Mouse (Mus musculus) heart, embryonic 10.5 days (tissue): Measurements from ENCODE around the gene Klf12. TPM values are rescaled to one million over a fixed set of nuclear protein-coding genes. Genes with fewer than 3 reads are reported as not detected.

Experiments
- DNase-seq: peaks from one replicate; pipeline ENCODE4 v3.0.0-alpha.2; 2017; ENCODE audit warnings: low spot score
- H3K27ac ChIP-seq: fragments of 300-500 bp; sonication (generic); 2 replicates; pipeline ENCODE4 v1.5.1; 2016; ENCODE audit warnings: mild to moderate bottlenecking
- H3K27me3 ChIP-seq: fragments of 300-500 bp; sonication (generic); 2 replicates; pipeline ENCODE4 v1.6.1; 2016; ENCODE audit warnings: mild to moderate bottlenecking; ENCODE audit not compliant: poor library complexity, insufficient read depth, severe bottlenecking
- H3K36me3 ChIP-seq: fragments of 300-500 bp; sonication (generic); 2 replicates; pipeline ENCODE4 v1.6.1; 2016; ENCODE audit warnings: mild to moderate bottlenecking, moderate library complexity
- H3K4me1 ChIP-seq: fragments of 300-500 bp; sonication (generic); 2 replicates; pipeline ENCODE4 v1.6.1; 2016; ENCODE audit warnings: mild to moderate bottlenecking
- H3K4me3 ChIP-seq: fragments of 300-500 bp; sonication (generic); 2 replicates; pipeline ENCODE4 v1.5.1; 2016; ENCODE audit warnings: mild to moderate bottlenecking, moderate library complexity
- H3K9me3 ChIP-seq: fragments of 300-500 bp; sonication (generic); 2 replicates; pipeline ENCODE4 v1.6.1; 2016; ENCODE audit warnings: mild to moderate bottlenecking, moderate library complexity
- WGBS: fragments of 180-500 bp; shearing (Covaris S2); methylation state at CpG from one replicate; pipeline ENCODE4 v1.1.7; 2016; 5-methylcytosine and 5-hydroxymethylcytosine counted together
- polyA plus RNA-seq: library from polyadenylated mRNA; unstranded; fragments of >200 nt; fragmentation: Nextera tagmentation; extraction: Ambion mirVana; gene quantifications from 2 replicates; pipeline ENCODE4 v1.2.1, GENCODE M21; 2016

Klf12 gene
- polyA plus RNA-seq, 1 experiment from 2014 or later, result 8.4 TPM

DNA sequence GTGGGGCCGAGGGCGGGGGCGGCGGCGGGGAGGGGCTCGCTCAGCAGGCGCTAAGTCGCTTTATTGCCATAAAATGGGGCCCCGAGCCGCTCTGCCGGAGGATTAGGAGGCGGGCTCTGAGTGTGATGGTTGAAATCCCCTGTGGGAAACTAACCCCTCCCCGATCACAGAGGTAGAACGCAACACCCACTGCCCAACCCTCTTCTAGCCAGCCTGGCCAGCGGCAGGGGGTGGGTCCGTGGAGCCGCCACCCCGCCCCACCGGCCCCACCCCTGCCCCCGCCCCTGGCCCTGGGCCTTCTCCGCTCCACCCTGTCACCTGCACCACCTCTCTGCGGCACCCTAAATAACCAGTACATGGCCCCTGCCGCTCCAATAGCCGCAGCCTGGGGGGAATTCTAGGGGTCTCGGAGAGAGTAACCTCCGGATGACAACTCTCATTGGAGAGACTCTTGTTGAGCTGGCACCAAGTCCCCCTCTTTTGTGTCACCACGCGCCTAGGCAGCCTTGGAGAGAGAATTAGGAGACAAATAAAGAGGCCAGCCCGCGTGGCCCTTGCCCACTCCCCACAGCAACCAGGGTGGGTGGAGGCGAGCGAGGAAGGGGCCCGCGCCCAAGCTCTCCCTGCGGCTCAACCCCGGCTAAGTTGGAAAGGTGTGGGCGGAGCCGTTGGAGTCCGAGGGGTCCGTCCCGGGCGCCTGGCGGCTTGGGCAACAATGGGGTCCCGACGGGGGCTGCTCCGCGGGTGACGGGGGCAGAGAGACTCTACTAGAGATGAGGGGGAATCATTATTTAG lies 579 bp upstream of the Klf12 start:
- under 1% methylated on average over 45 of the region's 48 CpGs for WGBS
- no peaks in the 10 kb centered on the region for H3K9me3 ChIP-seq
- H3K27ac ChIP-seq, result peak overlapping the region; percentile 90
- no peaks in the 10 kb centered on the region for H3K36me3 ChIP-seq
- peaks cover 16% of the 10 kb centered on the region; the same call in 1 of the 2 replicates for H3K4me1 ChIP-seq
- H3K4me3 ChIP-seq, result peak overlapping the region; percentile 79
- H3K27me3 ChIP-seq, result 0 out of 2 replicates have a peak, but pooled peaks cover 4% of the 10 kb centered on the region
- DNase-seq, result peak; percentile 89

DNA sequence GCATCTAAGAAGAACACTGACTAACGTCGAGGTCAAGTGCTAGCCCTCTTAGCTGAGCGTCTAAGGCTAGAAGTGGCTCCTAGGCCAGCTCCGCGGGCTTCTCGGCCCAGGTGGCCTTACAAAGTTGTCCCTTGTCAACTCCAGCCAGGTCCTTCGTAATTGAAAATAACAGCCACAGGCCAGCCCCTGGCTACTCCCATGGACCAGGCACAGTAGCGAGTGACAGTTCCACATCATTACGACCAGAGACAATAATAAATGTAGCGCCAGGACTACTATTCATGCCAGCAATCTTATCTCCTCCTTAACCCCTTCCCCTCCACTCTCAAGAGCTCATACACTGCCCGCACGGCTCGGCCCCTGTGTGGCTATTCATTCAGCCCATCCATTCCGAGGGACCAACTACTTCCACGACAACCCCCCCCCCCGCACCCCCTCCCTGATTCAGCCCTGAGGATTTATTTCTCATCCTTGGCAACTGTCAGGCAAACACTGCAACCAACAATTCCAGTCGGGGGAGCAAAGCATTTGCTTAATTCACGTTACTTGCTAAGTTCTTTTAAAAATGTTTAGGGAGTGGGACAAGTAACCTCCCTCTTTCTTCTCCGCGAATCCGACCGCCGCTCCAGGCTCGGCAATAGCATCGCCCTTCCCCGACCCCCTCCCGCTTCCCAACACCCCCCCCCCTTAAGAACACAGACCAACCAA lies 914 bp downstream of the Klf12 start:
- Histone ChIP-seq H3K4me3 (peak overlapping the region; percentile 79), H3K9me3 (no peaks in the 10 kb centered on the region)

DNA sequence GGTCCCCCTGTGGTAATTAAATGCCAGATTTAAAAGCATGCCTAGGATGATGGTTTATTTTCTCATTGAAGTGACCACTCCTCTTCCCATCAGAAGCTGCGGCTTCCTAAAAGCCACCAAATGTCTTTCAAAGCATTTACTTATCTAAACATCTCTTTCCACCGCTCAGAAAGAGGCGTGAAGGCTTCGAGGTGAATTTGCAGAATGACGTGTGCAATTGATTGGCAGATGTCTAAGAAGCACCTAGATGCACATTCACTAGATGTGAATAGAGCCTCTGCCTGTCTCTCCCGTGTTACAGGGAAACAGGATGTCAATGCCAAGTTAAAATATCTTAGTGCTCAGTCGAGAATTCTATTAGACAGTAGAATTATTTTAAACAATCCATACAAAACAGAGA lies 1.8 kb downstream of the Klf12 start:
- Histone ChIP-seq H3K4me3 (peak overlapping the region; percentile 79), H3K9me3 (no peaks in the 10 kb centered on the region), H3K27ac (peak overlapping the region; percentile 90; the same call in 1 of the 2 replicates), H3K27me3 (no peaks in the 10 kb centered on the region), H3K36me3 (no peaks in the 10 kb centered on the region), H3K4me1 (peaks cover 16% of the 10 kb centered on the region; the same call in 1 of the 2 replicates)
- 5% methylated on average over 7 of the region's 7 CpGs for WGBS
- DNase-seq, result no peak

More for the DNA sequence above, 914 bp downstream of the Klf12 start:
- Histone ChIP-seq H3K27ac (peak overlapping the region; percentile 90), H3K27me3 (no peaks in the 10 kb centered on the region), H3K4me1 (peaks cover 16% of the 10 kb centered on the region; the same call in 1 of the 2 replicates), H3K36me3 (no peaks in the 10 kb centered on the region)
- under 1% methylated on average over 27 of the region's 27 CpGs for whole genome bisulfite sequencing
- DNase-seq, result no peak

DNA sequence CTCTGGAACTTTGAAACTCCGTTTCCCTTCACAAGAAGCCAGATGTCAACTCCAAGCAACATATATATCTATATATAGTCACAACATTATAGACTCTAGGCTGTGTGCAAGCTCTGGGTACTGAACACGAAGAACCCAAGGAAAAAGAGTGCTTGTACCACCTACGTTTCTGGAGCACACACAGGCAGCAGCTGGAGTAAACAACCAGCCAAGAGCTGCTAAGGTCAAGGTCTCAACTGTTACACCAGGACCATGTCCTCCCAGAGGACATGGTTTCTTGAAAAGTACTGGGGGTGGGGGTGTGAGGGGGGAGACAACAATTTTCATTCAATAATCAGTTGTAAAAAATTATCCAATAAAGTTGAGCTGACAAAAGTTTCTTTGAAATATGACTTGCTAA lies 2.7 kb downstream of the Klf12 start:
- H3K4me1 ChIP-seq, result peaks cover 14% of the 10 kb centered on the region; the same call in 1 of the 2 replicates
- H3K9me3 ChIP-seq, result no peaks in the 10 kb centered on the region
- no peak overlapping the region for H3K27ac ChIP-seq
- DNase-seq, result no peak
- no peaks in the 10 kb centered on the region for H3K36me3 ChIP-seq
- 54% methylated on average over 3 of the region's 3 CpGs for WGBS
- no peaks in the 10 kb centered on the region for H3K27me3 ChIP-seq
- H3K4me3 ChIP-seq, result no peak overlapping the region

DNA sequence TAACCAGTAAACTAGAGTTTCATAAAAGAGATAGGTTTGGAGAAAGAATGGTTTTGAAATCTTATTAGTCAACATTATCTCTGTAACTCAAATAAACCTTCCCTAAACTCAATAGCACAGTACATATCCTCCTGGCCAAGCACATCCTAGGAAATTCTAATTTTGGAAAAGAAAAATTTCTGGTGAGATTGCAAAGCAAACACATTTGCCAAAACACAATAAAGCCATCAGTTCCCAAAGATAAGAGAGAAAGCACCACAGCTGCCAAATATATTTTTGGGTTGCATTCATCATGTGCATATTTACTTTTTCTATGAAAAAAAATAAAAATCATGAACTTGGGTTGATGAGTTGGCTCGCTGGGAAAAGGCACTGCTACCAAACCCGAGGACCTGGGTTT lies 10.3 kb downstream of the Klf12 start:
- Histone ChIP-seq H3K9me3 (no peaks in the 10 kb centered on the region), H3K4me3 (no peak overlapping the region), H3K36me3 (no peaks in the 10 kb centered on the region), H3K27ac (no peak overlapping the region), H3K27me3 (no peaks in the 10 kb centered on the region), H3K4me1 (no peaks in the 10 kb centered on the region)
- no peak for DNase-seq
- 90% methylated on average over 2 of the region's 2 CpGs for WGBS

DNA sequence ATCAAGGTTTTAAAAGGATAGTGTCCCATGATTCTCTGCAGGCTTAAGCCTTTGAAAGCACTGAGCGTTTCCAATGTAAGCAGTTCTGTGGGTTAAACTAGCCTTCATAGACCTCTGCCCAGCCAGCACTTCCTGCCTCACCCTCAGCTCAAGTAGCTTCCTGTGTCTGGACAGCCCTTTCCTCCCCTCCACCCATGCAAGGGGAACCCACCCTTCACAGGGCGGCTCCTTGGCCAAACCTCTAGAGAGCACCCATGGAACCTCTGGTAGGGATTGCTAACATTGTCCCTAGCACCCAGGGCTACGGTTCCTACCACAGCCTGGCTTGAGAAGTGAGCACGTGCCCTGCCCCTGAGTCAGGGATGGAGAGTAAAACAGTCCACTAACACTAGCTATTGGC lies 23.9 kb downstream of the Klf12 start:
- Histone ChIP-seq H3K36me3 (no peaks in the 10 kb centered on the region), H3K27me3 (no peaks in the 10 kb centered on the region), H3K4me1 (peaks cover 5% of the 10 kb centered on the region), H3K27ac (peak overlapping the region; percentile 53; the same call in 1 of the 2 replicates), H3K4me3 (no peak overlapping the region), H3K9me3 (no peaks in the 10 kb centered on the region)
- DNase-seq, result no peak
- WGBS, result 61% methylated on average over 4 of the region's 4 CpGs

DNA sequence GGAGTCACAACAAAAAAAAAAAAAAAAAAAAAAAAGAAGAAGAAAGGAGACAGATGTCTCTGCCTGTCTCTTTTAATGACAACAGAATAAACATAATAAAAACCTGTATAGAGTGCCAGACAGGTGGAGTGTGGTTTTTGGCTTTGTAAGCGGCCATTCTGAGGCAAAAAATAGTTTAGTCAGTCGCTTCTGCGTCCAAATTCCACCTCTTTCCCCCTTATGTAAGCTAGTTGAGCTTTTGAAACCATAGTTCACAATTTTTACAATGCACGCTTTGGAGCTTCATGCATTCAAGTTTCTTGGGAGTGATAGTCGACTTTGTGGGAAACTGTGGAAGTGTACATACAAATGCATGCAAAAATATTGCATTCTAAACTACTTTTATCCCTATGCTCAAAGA lies 41.4 kb downstream of the Klf12 start:
- H3K9me3 ChIP-seq, result no peaks in the 10 kb centered on the region
- 89% methylated on average over 5 of the region's 5 CpGs for WGBS
- no peaks in the 10 kb centered on the region for H3K27me3 ChIP-seq
- no peak overlapping the region for H3K4me3 ChIP-seq
- H3K36me3 ChIP-seq, result no peaks in the 10 kb centered on the region
- H3K27ac ChIP-seq, result no peak overlapping the region
- H3K4me1 ChIP-seq, result no peaks in the 10 kb centered on the region
- no peak for DNase-seq

DNA sequence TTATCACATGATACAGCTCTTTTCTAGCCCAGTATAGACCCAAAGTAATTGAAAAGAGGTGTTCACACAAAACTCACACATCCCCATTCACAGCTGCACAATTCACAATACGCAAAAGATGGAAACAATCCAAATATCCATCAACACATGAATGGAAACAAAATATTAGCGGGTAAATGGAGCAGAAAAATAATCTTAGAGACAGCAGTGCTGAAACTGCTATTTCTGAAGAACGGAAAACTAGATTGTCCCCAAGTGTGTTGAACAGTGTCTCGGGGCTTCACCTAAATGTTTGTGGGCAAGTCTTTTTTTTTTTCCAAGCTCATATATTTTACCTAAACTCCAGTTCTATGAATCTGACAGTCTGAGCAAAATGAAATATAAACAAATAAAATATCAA lies 44.6 kb downstream of the Klf12 start:
- no peaks in the 10 kb centered on the region for H3K9me3 ChIP-seq
- 87% methylated on average over 4 of the region's 4 CpGs for WGBS

DNA sequence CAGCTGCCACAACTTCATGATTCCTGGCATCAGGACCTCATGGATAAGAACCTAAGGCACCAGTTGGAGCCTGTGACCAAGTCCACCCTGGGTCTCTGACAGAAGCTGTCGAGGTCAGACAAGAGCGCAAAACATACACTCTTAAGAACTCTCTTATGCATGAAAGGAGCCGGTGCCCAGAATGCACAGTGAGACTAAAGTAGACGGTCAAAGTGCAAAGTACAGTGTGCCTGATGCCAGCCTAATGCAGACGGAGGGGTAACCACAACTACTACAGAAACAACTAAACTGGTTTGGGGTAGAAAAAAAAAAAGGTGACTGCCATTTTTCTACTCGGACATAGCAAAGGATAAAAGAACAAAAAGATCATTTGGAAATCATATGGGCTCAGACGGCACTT lies 47.7 kb downstream of the Klf12 start:
- Histone ChIP-seq H3K27ac (no peak overlapping the region), H3K27me3 (no peaks in the 10 kb centered on the region), H3K4me1 (peaks cover 21% of the 10 kb centered on the region; the same call in 1 of the 2 replicates), H3K36me3 (no peaks in the 10 kb centered on the region), H3K4me3 (no peak overlapping the region), H3K9me3 (no peaks in the 10 kb centered on the region)
- DNase-seq, result no peak
- 74% methylated on average over 7 of the region's 7 CpGs for WGBS

More for the DNA sequence above, 44.6 kb downstream of the Klf12 start:
- no peak for DNase-seq
- H3K36me3 ChIP-seq, result no peaks in the 10 kb centered on the region
- peaks cover 13% of the 10 kb centered on the region; the same call in 1 of the 2 replicates for H3K4me1 ChIP-seq
- H3K27ac ChIP-seq, result no peak overlapping the region
- H3K4me3 ChIP-seq, result no peak overlapping the region
- H3K27me3 ChIP-seq, result no peaks in the 10 kb centered on the region

DNA sequence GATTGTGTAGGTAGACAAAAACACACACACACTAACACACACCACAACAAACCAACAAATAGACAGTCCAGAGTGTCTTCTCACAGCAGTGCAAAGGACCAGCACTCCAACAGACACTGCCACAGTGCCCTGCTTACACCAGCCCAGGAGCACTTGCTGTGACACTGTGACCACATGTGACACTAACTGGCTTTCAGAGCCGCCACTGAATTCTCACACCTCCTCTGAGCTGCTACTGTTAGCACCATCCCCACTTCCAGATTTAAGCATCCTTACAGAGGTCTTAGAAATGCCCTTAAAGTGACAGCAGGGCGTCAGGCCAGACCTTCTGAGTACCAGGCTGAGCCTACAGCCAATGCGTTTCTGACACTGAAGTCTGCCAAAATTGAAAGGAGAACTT lies 48.7 kb downstream of the Klf12 start:
- no peaks in the 10 kb centered on the region for H3K27me3 ChIP-seq
- peaks cover 21% of the 10 kb centered on the region; the same call in 1 of the 2 replicates for H3K4me1 ChIP-seq
- WGBS, result 22% methylated on average over 3 of the region's 3 CpGs
- no peak for DNase-seq
- H3K9me3 ChIP-seq, result no peaks in the 10 kb centered on the region
- no peaks in the 10 kb centered on the region for H3K36me3 ChIP-seq
- no peak overlapping the region for H3K27ac ChIP-seq
- H3K4me3 ChIP-seq, result no peak overlapping the region

DNA sequence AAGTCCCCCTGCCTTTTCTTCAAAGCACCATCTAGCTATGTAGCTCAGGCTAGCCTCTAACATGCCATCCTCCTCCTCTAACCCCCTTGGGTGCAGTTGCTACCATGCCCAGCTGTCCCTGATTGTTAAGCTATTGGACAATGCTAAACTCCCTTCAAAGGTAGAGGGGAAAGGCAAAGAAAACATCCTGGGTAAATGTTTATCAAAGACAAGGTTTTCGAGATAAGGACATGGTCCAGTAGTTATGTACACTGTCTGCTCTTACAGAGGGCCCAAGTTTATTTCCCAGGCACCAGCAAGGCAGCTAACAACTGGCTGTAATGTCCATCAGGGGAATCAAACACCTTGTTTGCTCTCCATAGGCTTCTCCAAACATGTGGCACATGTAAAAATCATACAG lies 53.1 kb downstream of the Klf12 start:
- Histone ChIP-seq H3K9me3 (no peaks in the 10 kb centered on the region), H3K4me3 (no peak overlapping the region), H3K4me1 (peaks cover 17% of the 10 kb centered on the region; the same call in 1 of the 2 replicates), H3K27ac (no peak overlapping the region), H3K27me3 (no peaks in the 10 kb centered on the region), H3K36me3 (no peaks in the 10 kb centered on the region)
- no peak for DNase-seq
- 46% methylated on average over 1 of the region's 1 CpGs for WGBS

DNA sequence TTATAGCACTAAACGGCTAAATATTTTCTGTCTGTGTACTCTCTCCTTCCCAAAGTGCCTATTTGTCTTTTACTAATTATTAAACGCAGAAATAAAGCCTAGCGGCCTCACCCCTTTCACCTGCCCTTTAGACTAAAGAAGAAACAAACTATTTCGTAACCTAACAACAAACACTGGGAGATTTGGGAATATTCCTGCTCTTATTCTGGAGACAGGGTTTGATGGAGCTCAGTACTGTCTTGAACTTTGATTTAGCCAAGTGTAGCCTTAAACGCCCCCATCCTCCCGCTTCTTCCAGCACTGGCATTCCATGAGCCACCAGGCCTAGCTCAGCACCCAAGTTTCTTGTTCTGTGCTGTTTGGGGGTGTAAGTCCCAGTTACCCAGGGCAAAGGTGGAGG lies 56.4 kb downstream of the Klf12 start:
- Histone ChIP-seq H3K36me3 (no peaks in the 10 kb centered on the region), H3K4me1 (peaks cover 17% of the 10 kb centered on the region; the same call in 1 of the 2 replicates), H3K27me3 (no peaks in the 10 kb centered on the region), H3K4me3 (no peak overlapping the region), H3K27ac (no peak overlapping the region), H3K9me3 (no peaks in the 10 kb centered on the region)
- DNase-seq, result no peak
- WGBS, result 85% methylated on average over 6 of the region's 6 CpGs

DNA sequence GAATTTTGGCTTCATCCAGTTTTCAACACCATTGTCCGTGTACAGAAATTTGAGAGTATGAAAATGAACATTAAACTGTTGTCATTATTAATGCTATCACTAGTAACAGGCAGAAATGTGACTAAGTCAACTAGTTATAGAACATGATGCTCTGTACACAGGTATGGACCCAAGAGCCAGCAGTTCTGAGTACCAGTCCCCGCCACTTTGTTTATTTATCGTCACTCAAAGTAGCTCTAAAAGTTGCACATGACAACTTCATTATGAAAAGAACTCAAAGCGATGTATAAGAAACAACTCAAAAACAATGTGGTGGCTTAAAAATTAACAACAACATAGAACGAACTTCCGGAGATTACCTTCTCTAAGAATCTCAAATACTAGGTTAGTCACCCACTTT lies 56.8 kb downstream of the Klf12 start:
- H3K27ac ChIP-seq, result no peak overlapping the region
- no peaks in the 10 kb centered on the region for H3K9me3 ChIP-seq
- H3K4me3 ChIP-seq, result no peak overlapping the region
- whole genome bisulfite sequencing, result 86% methylated on average over 6 of the region's 6 CpGs
- no peaks in the 10 kb centered on the region for H3K27me3 ChIP-seq
- no peak for DNase-seq
- H3K36me3 ChIP-seq, result no peaks in the 10 kb centered on the region
- H3K4me1 ChIP-seq, result peaks cover 16% of the 10 kb centered on the region; the same call in 1 of the 2 replicates
